Mouse (Mus musculus) limb, embryonic 13.5 days (tissue): Measurements from ENCODE around the gene Dusp18. TPM values are rescaled to one million over a fixed set of nuclear protein-coding genes. Genes with fewer than 3 reads are reported as not detected.

Source experiments
- ATAC-seq: fragments of 200-750 bp; cut with Nextera tagmentation; 2 replicates; pipeline ENCODE4 v1.8.0; 2017; ENCODE audit warnings: low read depth, moderate number of reproducible peaks, moderate TSS enrichment; ENCODE audit not compliant: low FRiP score
- H3K27ac ChIP-seq: fragments of 300-500 bp; sonication (generic); 2 replicates; pipeline ENCODE4 v1.5.1; 2015; ENCODE audit warnings: inconsistent platforms, mild to moderate bottlenecking, moderate library complexity
- H3K27me3 ChIP-seq: fragments of 300-500 bp; sonication (generic); 2 replicates; pipeline ENCODE4 v1.6.1; 2015; ENCODE audit warnings: mild to moderate bottlenecking, inconsistent platforms
- H3K36me3 ChIP-seq: fragments of 300-500 bp; sonication (generic); 2 replicates; pipeline ENCODE4 v1.6.1; 2015; ENCODE audit warnings: inconsistent platforms, mild to moderate bottlenecking, moderate library complexity
- H3K4me1 ChIP-seq: fragments of 300-500 bp; sonication (generic); 2 replicates; pipeline ENCODE4 v1.6.1; 2015; ENCODE audit warnings: inconsistent platforms
- H3K4me2 ChIP-seq: fragments of 300-500 bp; sonication (generic); replicated peaks from 2 replicates; pipeline ENCODE4 v1.6.1; 2015; ENCODE audit warnings: inconsistent platforms, mild to moderate bottlenecking, moderate library complexity
- H3K4me3 ChIP-seq: fragments of 300-500 bp; sonication (generic); 2 replicates; pipeline ENCODE4 v1.5.1; 2015; ENCODE audit warnings: moderate library complexity, mild to moderate bottlenecking, inconsistent platforms
- H3K9ac ChIP-seq: fragments of 300-500 bp; sonication (generic); 2 replicates; pipeline ENCODE4 v1.6.1; 2015; ENCODE audit warnings: mild to moderate bottlenecking, inconsistent platforms
- H3K9me3 ChIP-seq: fragments of 300-500 bp; sonication (generic); 2 replicates; pipeline ENCODE4 v1.6.1; 2016; ENCODE audit warnings: inconsistent platforms
- WGBS: fragments of 180-500 bp; shearing (Covaris S2); methylation state at CpG from one replicate; pipeline ENCODE4 v1.1.7; 2015; 5-methylcytosine and 5-hydroxymethylcytosine counted together
- polyA plus RNA-seq: library from polyadenylated mRNA; unstranded; fragments of >200 nt; fragmentation: Nextera tagmentation; extraction: Ambion mirVana; gene quantifications from 2 replicates; pipeline ENCODE4 v1.2.1, GENCODE M21; 2015

The Dusp18 gene
- polyA plus RNA-seq, 1 experiment from 2014 or later = 11.0 TPM

- no peak for ATAC-seq
- H3K9ac ChIP-seq = no peak overlapping the region
- H3K36me3 ChIP-seq = no peaks in the 10 kb centered on the region
- H3K9me3 ChIP-seq = no peaks in the 10 kb centered on the region
- peaks cover 15% of the 10 kb centered on the region for H3K4me1 ChIP-seq
- WGBS = 69% methylated on average over 4 of the region's 4 CpGs
- H3K27ac ChIP-seq = no peak overlapping the region
- no peak overlapping the region for H3K4me3 ChIP-seq
- H3K27me3 ChIP-seq = 0 out of 2 replicates have a peak, but pooled peaks cover 2% of the 10 kb centered on the region
- no peak overlapping the region for H3K4me2 ChIP-seq
Observed at GRCm38 (mm10) chr11:3935135-3935534, 40.1 kb downstream of the Dusp18 start.

GRCm38 (mm10) chr11:3936318-3936717 lies 41.3 kb downstream of the Dusp18 start:
- Histone ChIP-seq H3K9ac (no peak overlapping the region), H3K4me2 (no peak overlapping the region), H3K27ac (no peak overlapping the region), H3K4me1 (peaks cover 6% of the 10 kb centered on the region), H3K27me3 (0 out of 2 replicates have a peak, but pooled peaks cover 2% of the 10 kb centered on the region), H3K9me3 (no peaks in the 10 kb centered on the region), H3K36me3 (no peaks in the 10 kb centered on the region), H3K4me3 (no peak overlapping the region)
- no peak for ATAC-seq
- 70% methylated on average over 3 of the region's 3 CpGs for WGBS

DNA sequence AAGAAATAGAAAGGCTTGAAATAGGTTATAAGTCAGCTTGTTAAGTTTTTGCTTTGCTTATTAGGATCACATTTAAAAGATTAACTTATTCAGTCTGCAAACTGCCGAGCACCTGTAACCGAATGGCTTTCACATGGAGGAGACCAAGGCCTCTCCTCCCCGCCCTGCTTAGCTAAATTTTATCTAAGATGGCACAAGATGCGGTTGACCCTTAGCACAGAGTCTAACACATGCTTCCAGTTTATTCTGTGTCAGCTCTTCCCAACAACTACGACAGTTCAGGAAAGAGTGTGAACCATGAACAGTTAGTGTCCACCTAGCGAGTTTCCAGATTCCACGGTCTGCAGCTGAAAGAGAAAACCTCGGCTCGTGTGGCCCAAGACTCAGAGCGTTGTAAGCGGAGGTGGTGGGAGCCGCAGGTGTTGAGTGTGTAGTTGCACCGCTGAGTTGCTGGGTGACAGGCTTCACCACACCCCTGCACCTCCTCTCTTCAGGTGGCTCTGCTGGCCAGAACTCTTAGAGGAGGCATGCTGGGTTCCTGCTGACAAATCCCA lies 42.4 kb downstream of the Dusp18 start:
- no peak overlapping the region for H3K9ac ChIP-seq
- H3K4me1 ChIP-seq = no peaks in the 10 kb centered on the region
- no peak overlapping the region for H3K27ac ChIP-seq
- 80% methylated on average over 13 of the region's 13 CpGs for WGBS
- H3K36me3 ChIP-seq = no peaks in the 10 kb centered on the region
- H3K4me2 ChIP-seq = no peak overlapping the region
- no peak for ATAC-seq
- 0 out of 2 replicates have a peak, but pooled peaks cover 2% of the 10 kb centered on the region for H3K27me3 ChIP-seq
- H3K9me3 ChIP-seq = no peaks in the 10 kb centered on the region
- no peak overlapping the region for H3K4me3 ChIP-seq

DNA sequence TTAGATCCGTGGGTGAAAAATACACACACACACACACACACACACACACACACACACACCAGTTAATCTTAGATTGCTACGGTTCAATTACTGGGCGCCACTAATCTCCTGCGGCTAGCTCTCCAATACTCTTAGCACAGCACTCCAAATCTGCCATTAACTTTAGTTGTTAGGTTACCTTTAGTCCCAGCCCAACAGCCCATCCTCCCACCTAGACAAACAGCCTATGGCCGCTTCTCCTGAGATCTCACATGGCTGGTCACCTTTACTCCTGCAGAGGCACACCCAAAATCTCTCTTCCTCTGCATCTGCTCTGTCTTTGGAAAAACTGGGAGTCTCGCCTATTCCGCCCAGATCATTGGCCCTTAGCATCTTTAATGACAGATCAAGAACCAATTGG lies 46.3 kb downstream of the Dusp18 start:
- no peaks in the 10 kb centered on the region for H3K36me3 ChIP-seq
- WGBS = 81% methylated on average over 7 of the region's 7 CpGs
- H3K4me2 ChIP-seq = no peak overlapping the region
- no peak overlapping the region for H3K27ac ChIP-seq
- H3K27me3 ChIP-seq = peaks cover 17% of the 10 kb centered on the region
- H3K9ac ChIP-seq = no peak overlapping the region
- H3K4me1 ChIP-seq = no peaks in the 10 kb centered on the region
- ATAC-seq = no peak
- H3K9me3 ChIP-seq = no peaks in the 10 kb centered on the region
- H3K4me3 ChIP-seq = no peak overlapping the region

DNA sequence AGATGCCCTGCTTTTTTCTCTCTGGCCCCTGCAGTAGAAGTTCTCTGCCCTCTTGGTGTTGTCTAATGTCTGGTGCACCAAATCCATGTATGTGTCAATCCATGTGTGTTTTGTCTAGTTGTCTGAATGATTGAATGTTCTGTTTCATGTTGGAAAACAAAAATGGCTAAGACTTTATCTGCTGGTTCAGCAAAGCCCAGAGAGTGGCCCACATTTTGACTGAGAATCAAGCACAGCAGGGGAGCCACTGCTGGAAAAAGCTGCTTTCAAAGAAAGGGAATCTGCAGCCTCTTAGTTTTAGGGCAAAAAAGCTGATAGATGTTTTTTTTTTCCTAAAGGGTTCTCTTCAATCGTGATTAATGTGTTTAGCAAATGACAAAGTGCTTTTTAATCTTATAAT lies 51.3 kb downstream of the Dusp18 start:
- Histone ChIP-seq H3K36me3 (no peaks in the 10 kb centered on the region), H3K4me3 (no peak overlapping the region), H3K27ac (no peak overlapping the region), H3K9me3 (no peaks in the 10 kb centered on the region), H3K9ac (no peak overlapping the region), H3K27me3 (peaks cover 16% of the 10 kb centered on the region), H3K4me2 (no peak overlapping the region), H3K4me1 (no peaks in the 10 kb centered on the region)
- no peak for ATAC-seq
- 21% methylated on average over 1 of the region's 1 CpGs for WGBS

Other genes with a start within 250 kb of the Dusp18 start
- 32.4 and 37.0 TPM in 2 replicates for gene Morc2a, start 246.0 kb upstream of the Dusp18 start, polyA plus RNA-seq
- gene Osbp2, start 31.3 kb upstream of the Dusp18 start, polyA plus RNA-seq = 0.73 and 0.76 TPM in 2 replicates
- 0.09 and 0.20 TPM in 2 replicates for gene 4921536K21Rik, start 142 bp upstream of the Dusp18 start, polyA plus RNA-seq
- 3.5 and 4.1 TPM in 2 replicates for gene Slc35e4, start 19.4 kb downstream of the Dusp18 start, polyA plus RNA-seq
- 44.1 and 46.0 TPM in 2 replicates for gene Tcn2, start 36.9 kb downstream of the Dusp18 start, polyA plus RNA-seq
- gene Pes1, start 68.7 kb downstream of the Dusp18 start, polyA plus RNA-seq = 81.6 and 84.6 TPM in 2 replicates
- gene 4930556J24Rik, start 81.5 kb downstream of the Dusp18 start, polyA plus RNA-seq = 0.32 and 0.37 TPM in 2 replicates
- 4.2 and 4.5 TPM in 2 replicates for gene Gal3st1, start 88.4 kb downstream of the Dusp18 start, polyA plus RNA-seq
- 0.09 TPM in 2 replicates for gene Sec14l4, start 136.2 kb downstream of the Dusp18 start, polyA plus RNA-seq
- gene Sec14l3, start 169.6 kb downstream of the Dusp18 start, polyA plus RNA-seq = not detected in 2 replicates
- 6.3 and 7.4 TPM in 2 replicates for gene Mtfp1, start 200.2 kb downstream of the Dusp18 start, polyA plus RNA-seq
- gene Sec14l2, start 228.2 kb downstream of the Dusp18 start, polyA plus RNA-seq = 2.5 and 3.5 TPM in 2 replicates
- gene Rnf215, start 240.0 kb downstream of the Dusp18 start, polyA plus RNA-seq = 38.6 and 39.0 TPM in 2 replicates